Mouse (Mus musculus) forebrain, embryonic 11.5 days (tissue): ENCODE measurements around the gene Rnf223. TPM values are rescaled to one million over a fixed set of nuclear protein-coding genes. Genes with fewer than 3 reads are reported as not detected.

Source experiments
- ATAC-seq: fragments of 200-750 bp; cut with Nextera tagmentation; replicated peaks from 2 replicates; pipeline ENCODE4 v1.8.0; 2017; ENCODE audit warnings: moderate TSS enrichment; ENCODE audit not compliant: low FRiP score
- DNase-seq: peaks from one replicate; pipeline ENCODE4 v3.0.0-alpha.2; 2017; ENCODE audit warnings: low spot score
- H3K27ac ChIP-seq: fragments of 300-500 bp; sonication (generic); 2 replicates; pipeline ENCODE4 v1.5.1; 2014; ENCODE audit warnings: low read depth, low read length
- H3K27me3 ChIP-seq: fragments of 300-500 bp; sonication (generic); 2 replicates; pipeline ENCODE4 v1.6.1; 2014; ENCODE audit warnings: mild to moderate bottlenecking, low read length, mixed read lengths; ENCODE audit not compliant: control insufficient read depth, insufficient read depth
- H3K36me3 ChIP-seq: fragments of 300-500 bp; sonication (generic); 2 replicates; pipeline ENCODE4 v1.6.1; 2014; ENCODE audit warnings: mild to moderate bottlenecking, low read length, moderate library complexity, mixed read lengths; ENCODE audit not compliant: control insufficient read depth, insufficient read depth
- H3K4me1 ChIP-seq: fragments of 300-500 bp; sonication (generic); replicated peaks from 2 replicates; pipeline ENCODE4 v1.6.1; 2014; ENCODE audit warnings: low read length, mixed read lengths; ENCODE audit not compliant: control insufficient read depth, insufficient read depth
- H3K4me2 ChIP-seq: fragments of 300-500 bp; sonication (generic); 2 replicates; pipeline ENCODE4 v1.6.1; 2014; ENCODE audit warnings: low read depth, mild to moderate bottlenecking, low read length, moderate library complexity, mixed read lengths; ENCODE audit not compliant: severe bottlenecking
- H3K4me3 ChIP-seq: fragments of 300-500 bp; sonication (generic); 2 replicates; pipeline ENCODE4 v1.5.1; 2014; ENCODE audit warnings: low read depth, low read length
- H3K9ac ChIP-seq: fragments of 300-500 bp; sonication (generic); 2 replicates; pipeline ENCODE4 v1.6.1; 2014; ENCODE audit warnings: low read length
- H3K9me3 ChIP-seq: fragments of 300-500 bp; sonication (generic); 2 replicates; pipeline ENCODE4 v1.6.1; 2016; ENCODE audit warnings: low read length, mixed read lengths; ENCODE audit not compliant: control insufficient read depth
- WGBS: fragments of 180-500 bp; shearing (Covaris S2); extraction: QIAGEN DNeasy Blood & Tissue Kit; methylation state at CpG from one replicate; pipeline ENCODE4 v1.1.7; 2014; 5-methylcytosine and 5-hydroxymethylcytosine counted together
- polyA plus RNA-seq: library from polyadenylated mRNA; unstranded; fragments of >200 nt; fragmentation: Nextera tagmentation; extraction: Ambion mirVana; gene quantifications from 2 replicates; pipeline ENCODE4 v1.2.1, GENCODE M21; 2014

Gene Rnf223
- polyA plus RNA-seq, 1 experiment from 2014 or later = 1.0 TPM

DNA sequence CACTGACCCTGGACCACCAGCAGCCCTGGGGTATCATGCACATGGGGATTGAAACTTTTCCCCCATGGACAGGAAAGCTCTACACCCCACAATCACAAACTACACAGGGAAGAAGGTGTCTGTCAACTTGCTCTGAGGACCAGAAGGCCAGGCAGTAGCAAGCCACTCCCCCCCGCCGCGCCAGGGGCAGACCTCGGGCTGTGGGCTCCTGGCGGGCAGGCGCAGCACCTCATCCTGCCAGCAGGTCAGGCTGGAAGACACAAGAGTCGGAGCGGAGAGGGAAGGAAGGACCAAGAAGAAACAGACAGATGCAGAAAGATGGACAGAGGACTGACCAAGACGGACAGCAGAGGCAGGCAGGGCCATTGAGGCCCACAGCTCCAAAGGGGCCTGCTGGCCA, 47.3 kb downstream of the Rnf223 start:
- no peaks in the 10 kb centered on the region for H3K27me3 ChIP-seq
- H3K4me2 ChIP-seq = no peak overlapping the region
- 97% methylated on average over 9 of the region's 9 CpGs for WGBS
- no peak overlapping the region for H3K27ac ChIP-seq
- ATAC-seq (no peak), DNase-seq (no peak)
- H3K4me1 ChIP-seq = no peaks in the 10 kb centered on the region
- peaks cover 47% of the 10 kb centered on the region for H3K36me3 ChIP-seq
- H3K4me3 ChIP-seq = no peak overlapping the region
- H3K9me3 ChIP-seq = no peaks in the 10 kb centered on the region
- H3K9ac ChIP-seq = no peak overlapping the region

Other genes starting within 250 kb of the Rnf223 start
- 53.4 and 53.7 TPM in 2 replicates for gene Pusl1, start 238.7 kb upstream of the Rnf223 start, polyA plus RNA-seq
- gene Acap3, start 238.7 kb upstream of the Rnf223 start, polyA plus RNA-seq = 34.6 and 34.8 TPM in 2 replicates
- gene Ube2j2, start 186.7 kb upstream of the Rnf223 start, polyA plus RNA-seq = 159 and 165 TPM in 2 replicates
- gene C1qtnf12, start 168.2 kb upstream of the Rnf223 start, polyA plus RNA-seq = 17.6 and 21.1 TPM in 2 replicates
- 16.3 and 20.4 TPM in 2 replicates for gene B3galt6, start 137.9 kb upstream of the Rnf223 start, polyA plus RNA-seq
- gene Sdf4, start 137.6 kb upstream of the Rnf223 start, polyA plus RNA-seq = 117 and 121 TPM in 2 replicates
- 0.53 and 0.75 TPM in 2 replicates for gene Tnfrsf4, start 116.7 kb upstream of the Rnf223 start, polyA plus RNA-seq
- 1.1 and 1.9 TPM in 2 replicates for gene Tnfrsf18, start 104.3 kb upstream of the Rnf223 start, polyA plus RNA-seq
- 0.23 and 0.33 TPM in 2 replicates for gene Ttll10, start 71.1 kb upstream of the Rnf223 start, polyA plus RNA-seq
- 83.6 and 84.0 TPM in 2 replicates for gene 9430015G10Rik, start 20.5 kb upstream of the Rnf223 start, polyA plus RNA-seq
- gene Agrn, start 67.0 kb downstream of the Rnf223 start, polyA plus RNA-seq = 97.0 and 108 TPM in 2 replicates
- gene Isg15, start 70.3 kb downstream of the Rnf223 start, polyA plus RNA-seq = 0.35 and 0.37 TPM in 2 replicates
- gene AW011738, start 72.8 kb downstream of the Rnf223 start, polyA plus RNA-seq = 2.0 and 2.3 TPM in 2 replicates
- 1.4 and 1.6 TPM in 2 replicates for gene Perm1, start 85.4 kb downstream of the Rnf223 start, polyA plus RNA-seq
- gene Plekhn1, start 104.3 kb downstream of the Rnf223 start, polyA plus RNA-seq = 26.7 and 27.2 TPM in 2 replicates
- 102 and 104 TPM in 2 replicates for gene Noc2l, start 105.5 kb downstream of the Rnf223 start, polyA plus RNA-seq
- gene Samd11, start 125.1 kb downstream of the Rnf223 start, polyA plus RNA-seq = 1.4 and 2.0 TPM in 2 replicates
- gene Vmn2r-ps159, start 200.6 kb downstream of the Rnf223 start, polyA plus RNA-seq = not detected in 2 replicates